Mouse (Mus musculus) urinary bladder, postnatal 14 days (tissue): ENCODE measurements at regions not wholly inside any gene's neighbourhood (a gene's known extent, or its start where the extent isn't known, plus 50 kb on each side); places are given as distances from the start of the nearest gene placed in this dataset.

ENCODE experiments used
- DNase-seq: peaks from one replicate; pipeline ENCODE4 v3.0.0; 2021; ENCODE audit warnings: low spot score

DNA sequence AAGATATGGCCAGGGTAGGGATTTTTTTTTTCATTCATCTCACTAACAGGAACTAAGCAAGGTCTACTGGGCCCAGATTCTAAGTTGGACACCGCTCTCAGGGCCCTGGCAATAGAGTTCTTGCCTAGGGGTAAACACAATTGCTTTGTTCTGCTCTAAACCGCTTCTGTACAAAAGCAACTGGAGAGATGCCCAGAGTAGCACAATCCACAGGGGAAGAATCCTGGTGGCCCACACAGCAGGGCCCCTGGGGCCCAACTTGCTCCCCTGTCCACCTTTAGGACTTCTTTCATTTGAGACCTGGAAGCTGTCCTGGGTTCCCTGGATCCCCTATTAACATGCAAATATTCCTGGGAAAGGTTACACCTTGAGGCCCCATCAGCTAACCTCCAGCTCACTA, 639.4 kb downstream of the Insc start:
- DNase-seq: no peak

DNA sequence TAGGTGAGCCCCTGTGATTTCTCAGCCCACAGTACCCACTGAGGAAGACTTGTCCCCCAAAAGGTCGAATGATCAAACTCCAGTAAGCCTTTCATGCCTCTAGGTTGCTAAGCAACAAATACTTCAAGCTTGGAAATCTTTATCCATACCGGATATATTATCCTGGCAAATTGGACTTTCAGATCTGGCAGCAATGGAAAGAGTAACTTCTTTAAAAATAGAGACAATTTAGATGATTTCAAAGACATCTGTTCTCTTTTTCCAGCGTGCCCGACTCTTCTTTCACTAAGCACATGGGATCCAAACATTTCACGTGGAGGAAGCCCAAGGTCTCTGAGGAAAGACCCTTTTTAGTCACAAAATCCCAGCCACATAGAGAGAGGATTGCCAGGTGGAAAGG, 645.4 kb downstream of the Insc start:
- no peak for DNase-seq

DNA sequence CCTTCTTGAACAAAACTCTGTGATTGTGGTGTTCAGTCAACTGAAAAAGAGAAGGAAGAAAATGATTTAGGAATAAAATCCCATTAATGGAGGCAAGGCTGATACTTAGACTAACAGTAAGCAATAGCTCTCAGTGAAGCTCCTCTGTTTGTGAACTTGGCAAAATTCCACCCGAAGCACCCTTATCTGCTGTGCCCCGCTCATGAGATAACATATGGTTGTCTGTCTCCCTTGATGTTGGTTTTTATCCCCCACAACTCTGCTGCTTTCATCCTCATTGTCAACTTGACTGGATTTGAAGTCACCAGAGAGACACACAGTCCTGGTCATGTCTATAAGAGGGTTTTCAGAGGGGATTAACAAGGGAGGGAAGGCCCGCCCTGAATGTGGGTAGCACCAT, 646.1 kb downstream of the Sox6 start:
- no peak for DNase-seq

DNA sequence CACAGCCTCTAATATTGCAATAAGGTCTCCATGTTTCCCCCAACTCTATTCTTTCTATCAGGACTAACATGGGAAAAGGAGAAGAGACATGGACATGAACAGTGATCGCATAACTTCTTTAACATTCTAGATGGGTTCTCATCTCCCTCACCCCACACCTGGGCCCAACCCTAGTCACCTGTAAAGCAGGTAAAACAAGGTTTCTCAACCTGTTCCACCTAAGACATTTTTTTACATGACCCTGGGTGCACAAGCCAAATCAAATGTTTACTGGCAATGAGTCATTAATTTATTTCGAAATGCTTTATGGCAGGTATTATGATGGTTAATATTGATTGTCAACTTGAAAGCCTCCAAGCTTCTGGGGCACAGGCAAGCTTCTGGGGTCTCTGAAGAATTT, 640.4 kb downstream of the Sox6 start:
- DNase-seq: peak; percentile 42

DNA sequence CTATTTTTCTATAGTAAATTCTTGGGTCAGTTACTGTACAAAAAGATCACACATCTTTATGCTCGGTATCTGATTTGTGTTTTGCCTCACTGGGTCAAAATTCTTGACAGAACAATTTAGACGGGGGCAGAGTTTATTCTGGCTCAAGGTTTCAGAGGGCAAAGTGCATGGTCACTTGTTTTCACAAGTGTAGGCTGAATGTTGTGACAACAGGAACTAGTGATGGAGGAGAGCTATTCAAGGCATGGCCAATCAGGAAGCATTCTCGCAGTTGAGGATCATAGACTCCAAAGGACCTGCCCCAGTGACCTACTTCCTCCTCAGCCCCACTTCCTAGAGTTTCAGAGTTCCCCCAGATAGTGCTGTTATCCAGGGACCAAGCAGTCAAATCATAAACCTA, 639.1 kb downstream of the Sox6 start:
- DNase-seq: no peak

DNA sequence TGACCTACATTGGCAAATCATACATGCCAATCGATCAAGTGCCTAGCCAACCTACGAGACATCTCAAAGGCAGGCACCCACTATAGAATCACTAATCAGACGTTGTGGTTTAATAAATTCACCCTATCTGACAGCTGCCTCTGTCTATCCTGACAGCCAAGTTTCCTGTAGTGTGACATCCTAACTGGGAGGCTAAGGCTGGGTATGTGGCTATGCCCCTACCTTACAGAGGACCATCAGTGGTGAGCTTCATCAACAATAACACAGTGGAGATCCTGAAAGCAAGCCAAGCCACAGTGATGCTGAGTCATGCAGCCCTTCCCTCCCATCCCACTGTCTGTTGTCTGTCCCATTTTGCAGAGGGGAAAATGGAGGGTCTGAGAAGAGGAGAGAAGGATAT, 630.7 kb downstream of the Sox6 start:
- DNase-seq: no peak

DNA sequence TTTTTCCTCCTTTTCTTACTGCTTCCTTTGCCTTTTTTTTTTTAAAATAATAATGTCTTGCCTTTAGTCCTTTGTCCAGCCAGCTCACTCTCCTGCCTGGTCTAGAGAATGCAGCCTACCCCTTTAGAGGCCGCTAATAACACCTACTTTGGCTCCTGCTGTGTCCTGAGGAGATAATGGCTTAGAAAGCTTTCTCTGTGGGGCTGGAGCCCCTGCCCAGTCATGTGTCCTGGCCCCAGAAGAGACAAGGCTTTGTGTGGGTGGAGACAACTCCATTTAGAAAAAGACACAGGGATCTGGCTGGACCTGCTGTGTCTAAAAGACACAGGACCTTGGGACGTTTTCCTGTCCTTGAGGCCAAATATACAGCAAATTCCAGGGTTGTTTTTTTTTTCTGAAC, 629.7 kb downstream of the Sox6 start:
- no peak for DNase-seq

DNA sequence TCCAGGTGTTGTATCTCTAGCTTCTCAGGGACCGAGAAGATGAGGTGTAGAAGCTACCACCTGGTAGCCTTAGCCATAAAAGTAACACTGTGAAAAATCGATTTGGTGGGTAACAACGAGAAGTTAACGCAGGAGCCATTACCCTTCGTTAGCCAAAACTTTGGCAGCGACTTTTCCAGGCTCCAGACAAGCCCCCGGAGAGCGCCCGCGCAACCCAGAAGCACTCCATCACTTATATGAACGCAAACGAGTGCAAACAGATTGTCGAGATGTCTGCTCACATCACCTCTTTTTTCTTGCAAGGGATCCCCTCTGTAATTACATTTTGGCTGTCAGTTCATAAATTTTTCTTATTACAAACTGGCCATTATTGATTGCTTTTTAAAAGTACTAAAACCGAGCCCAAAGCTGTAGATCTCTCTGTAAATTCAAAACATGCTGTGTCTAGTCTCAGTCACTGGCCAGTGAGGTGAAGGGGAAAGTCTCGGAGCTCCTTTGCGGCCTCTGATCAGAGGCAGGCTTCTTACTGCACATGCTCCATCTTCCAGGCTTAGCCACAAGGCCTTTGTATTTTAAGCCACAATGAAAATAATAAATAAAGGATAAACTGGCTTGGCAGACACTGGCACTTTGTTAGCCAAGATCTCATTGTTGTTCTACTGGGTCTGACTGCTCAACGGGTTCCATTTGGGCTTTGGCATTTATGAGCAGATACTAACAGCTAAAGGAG, 627.9 kb downstream of the Sox6 start:
- DNase-seq: no peak

DNA sequence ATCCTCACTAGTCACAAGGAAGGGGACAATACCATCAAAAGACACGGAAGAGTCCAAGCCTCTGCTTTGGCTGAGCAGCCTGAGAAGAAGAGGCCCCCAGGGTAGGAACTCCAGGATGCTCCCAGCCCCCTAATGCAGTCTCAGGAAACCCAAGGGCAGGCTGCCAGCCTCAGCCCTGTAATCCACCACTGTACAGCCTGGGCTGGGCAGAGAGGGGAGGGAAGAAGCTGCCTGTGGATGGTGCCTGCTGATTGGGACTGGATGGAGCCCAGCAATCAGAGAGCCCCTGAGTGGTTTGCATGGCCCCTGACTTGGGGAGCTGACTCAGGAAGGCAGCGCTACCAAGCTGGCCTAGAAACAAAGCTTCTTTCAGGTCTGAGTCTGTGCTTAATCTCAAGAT, 627.1 kb downstream of the Sox6 start:
- DNase-seq: no peak

DNA sequence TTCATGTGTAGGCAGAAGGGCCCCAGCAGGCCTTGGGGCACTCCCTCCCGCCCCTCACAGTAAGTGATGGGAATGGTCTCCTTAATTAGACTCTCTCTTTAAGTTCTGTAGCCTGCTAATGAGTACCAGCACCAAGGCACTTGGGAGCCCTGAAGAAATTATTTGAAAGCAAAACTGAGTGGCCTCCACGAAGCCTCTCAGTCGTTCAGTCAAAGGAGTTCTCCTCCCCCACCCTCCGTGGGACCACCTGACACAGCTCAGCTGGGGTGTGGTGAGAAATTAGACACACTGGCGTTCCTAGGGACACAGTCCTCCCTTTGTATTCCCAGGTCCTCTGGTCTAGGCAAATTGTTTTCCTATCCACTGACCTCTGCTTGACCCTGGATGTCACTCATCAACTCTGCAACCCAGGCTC, 623.4 kb downstream of the Sox6 start:
- DNase-seq: no peak
